Mouse (Mus musculus) retina, postnatal 7 days (tissue): ENCODE measurements around the gene Phxr2.

Experiments used
- DNase-seq: peaks from one replicate; pipeline ENCODE4 v3.0.0-alpha.2; 2012; ENCODE audit warnings: low read depth, low spot score

Gene Phxr2

GRCm38 (mm10) chr10:99132595-99133272 is 6.6 kb upstream of the Phxr2 start:
- DNase-seq, result no peak

- DNase-seq, result no peak
Measured at GRCm38 (mm10) chr10:99132189-99132588, 6.1 kb upstream of the Phxr2 start.

GRCm38 (mm10) chr10:99131298-99131697 is 5.2 kb upstream of the Phxr2 start:
- DNase-seq, result no peak

- no peak for DNase-seq
Measured at GRCm38 (mm10) chr10:99130611-99131010, 4.5 kb upstream of the Phxr2 start.

GRCm38 (mm10) chr10:99127691-99128261 is 1.7 kb upstream of the Phxr2 start:
- peak; percentile 73 for DNase-seq

GRCm38 (mm10) chr10:99126954-99127353 is 829 bp upstream of the Phxr2 start:
- DNase-seq, result no peak

- no peak for DNase-seq
Measured at GRCm38 (mm10) chr10:99119471-99119870, 6.7 kb downstream of the Phxr2 start.

GRCm38 (mm10) chr10:99118697-99119096 is 7.4 kb downstream of the Phxr2 start:
- no peak for DNase-seq

- DNase-seq, result no peak
Measured at GRCm38 (mm10) chr10:99117876-99118275, 8.2 kb downstream of the Phxr2 start.

GRCm38 (mm10) chr10:99116650-99117615 is 9.2 kb downstream of the Phxr2 start:
- no peak for DNase-seq

GRCm38 (mm10) chr10:99116237-99116632 is 9.9 kb downstream of the Phxr2 start:
- DNase-seq, result no peak

- peak; percentile 39 for DNase-seq
Measured at GRCm38 (mm10) chr10:99115471-99116236, 10.5 kb downstream of the Phxr2 start.

GRCm38 (mm10) chr10:99114295-99114694 is 11.8 kb downstream of the Phxr2 start:
- no peak for DNase-seq

GRCm38 (mm10) chr10:99113533-99113932 is 12.6 kb downstream of the Phxr2 start:
- no peak for DNase-seq

GRCm38 (mm10) chr10:99108431-99108982 is 17.6 kb downstream of the Phxr2 start:
- no peak for DNase-seq

- DNase-seq, result peak; percentile 36
Measured at GRCm38 (mm10) chr10:99107964-99108363, 18.2 kb downstream of the Phxr2 start, which contains the start of gene Galnt4. TSS of gene Galnt4 (plus strand) at chr10:99108159.

GRCm38 (mm10) chr10:99106703-99107631 is 19.2 kb downstream of the Phxr2 start, which contains the start of gene Poc1b:
TSS of gene Poc1b (plus strand) at chr10:99107036.
- peak; percentile 69 for DNase-seq

- no peak for DNase-seq
Measured at GRCm38 (mm10) chr10:99106311-99106702, 19.8 kb downstream of the Phxr2 start.

GRCm38 (mm10) chr10:99105522-99105921 is 20.6 kb downstream of the Phxr2 start:
- no peak for DNase-seq

GRCm38 (mm10) chr10:99097374-99097773 is 28.8 kb downstream of the Phxr2 start:
- no peak for DNase-seq
